ENCODE assay signal across 18 mouse cellular contexts in the genomic region with DNA sequence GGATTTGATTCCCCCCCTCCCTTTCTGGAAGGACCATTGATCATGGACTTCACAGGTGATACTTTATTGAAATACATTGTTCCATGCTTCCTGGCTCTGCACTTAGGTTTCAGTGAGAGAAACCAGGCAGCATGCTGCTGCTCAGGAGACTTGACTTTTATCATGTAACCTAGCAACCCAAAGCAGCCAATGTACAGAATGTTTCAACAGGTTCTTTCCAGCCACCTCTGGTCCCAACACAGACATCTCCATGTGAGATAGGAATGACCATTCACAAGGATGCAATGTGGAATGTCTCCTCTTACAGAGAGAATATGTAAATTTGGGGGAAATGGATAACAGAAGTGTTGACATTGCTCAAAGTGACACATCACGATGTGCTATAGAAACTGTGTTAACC.
"Had no signal": no experiment of that assay in that cellular context is flagged by ENCODE, and none has a peak within 500 bp of the region (broad histone marks: within the 10 kb centered on the region; RNA-seq: fewer than 3 reads in every experiment).

No protein-coding gene starts in this region.

- H3K27me3 ChIP-seq: lung, embryonic 15.5 days; megakaryocyte, embryonic 14.5 days; midbrain, embryonic 13.5 days; midbrain, embryonic 15.5 days; neural tube, embryonic 12.5 days had no signal

- H3K4me1 ChIP-seq: lung, embryonic 15.5 days; megakaryocyte, embryonic 14.5 days; midbrain, embryonic 13.5 days; midbrain, embryonic 15.5 days; neural tube, embryonic 12.5 days had no signal

- H3K27ac ChIP-seq: lung, embryonic 15.5 days; macrophage; midbrain, embryonic 13.5 days; midbrain, embryonic 15.5 days; neural tube, embryonic 12.5 days had no signal

- H3K4me3 ChIP-seq: lung, embryonic 15.5 days; megakaryocyte, embryonic 14.5 days; midbrain, embryonic 13.5 days; midbrain, embryonic 15.5 days; neural tube, embryonic 12.5 days had no signal

- H3K9me3 ChIP-seq: lung, embryonic 15.5 days; midbrain, embryonic 13.5 days; midbrain, embryonic 15.5 days; neural tube, embryonic 12.5 days had no signal

- ATAC-seq: liver, postnatal 0 days; lung, postnatal 0 days; midbrain, embryonic 13.5 days; midbrain, embryonic 15.5 days had no signal

- H3K36me3 ChIP-seq: lung, embryonic 15.5 days; midbrain, embryonic 13.5 days; midbrain, embryonic 15.5 days; neural tube, embryonic 12.5 days had no signal

- H3K4me2 ChIP-seq: lung, embryonic 15.5 days; midbrain, embryonic 11.5 days; midbrain, embryonic 13.5 days; midbrain, embryonic 15.5 days; neural tube, embryonic 12.5 days had no signal

- DNase-seq: liver, postnatal 0 days; lung, adult 2 months; lung, postnatal 14 days; lung, postnatal 36 days; right cerebral cortex, postnatal 25 days; right cerebral cortex, postnatal 4 days; spleen, adult 18-20 months; thymus, adult 18-20 months; thymus, postnatal 14 days; thymus, postnatal 4 days had no signal

- H3K9ac ChIP-seq: liver, postnatal 0 days; lung, embryonic 15.5 days; midbrain, embryonic 13.5 days; midbrain, embryonic 15.5 days; neural tube, embryonic 12.5 days had no signal
